Mouse (Mus musculus): ENCODE data around the gene Ndufa6. TPM values are rescaled to one million over a fixed set of nuclear protein-coding genes. Genes with fewer than 3 reads are reported as not detected.

Gene Ndufa6
- polyA plus RNA-seq, 1 experiment from 2014 or later = 403 TPM

DNA sequence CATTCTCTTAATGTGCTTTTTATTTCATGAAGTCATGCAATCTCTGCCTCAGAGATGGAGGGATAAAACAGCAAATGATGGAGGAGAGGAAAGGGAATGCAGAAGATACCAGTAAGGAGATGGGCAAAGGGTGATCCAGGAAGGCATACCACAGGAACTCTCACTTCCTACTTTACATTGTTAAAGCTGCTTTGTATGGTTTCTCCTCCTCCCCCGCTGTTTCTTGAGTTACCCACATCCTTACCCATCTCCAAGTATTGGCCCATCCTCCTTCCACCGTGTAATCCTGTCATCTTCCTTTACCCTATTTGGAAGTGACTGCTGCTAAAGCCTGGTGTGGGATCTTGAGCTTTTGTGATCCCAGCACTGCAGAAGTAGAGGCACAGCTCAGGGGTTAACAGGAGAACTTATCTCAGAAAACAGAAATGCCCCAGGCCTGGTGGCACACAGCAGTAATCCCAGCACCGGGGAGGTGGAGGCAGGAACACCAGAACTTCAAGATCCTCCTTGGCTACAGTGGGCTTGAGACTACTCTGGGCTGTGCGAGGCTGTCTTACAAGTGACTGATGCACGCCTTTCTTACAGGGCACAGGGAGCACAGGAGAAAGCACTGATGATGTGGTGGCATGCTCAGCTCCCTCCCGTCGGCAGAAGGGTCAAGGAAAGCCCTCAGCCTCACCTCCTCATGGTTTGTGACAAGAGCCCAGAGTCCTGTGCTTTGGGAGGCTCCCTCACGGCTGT, 5.7 kb downstream of the Ndufa6 start:
- no peaks in the 10 kb centered on the region for H3K9me3 ChIP-seq (ENCODE audit: control insufficient read depth, low read depth, low read length)
- ATAC-seq (ENCODE audit: insufficient number of reproducible peaks, insufficient read depth, low FRiP score, low read depth) = no peak
- no peak overlapping the region for H3K4me3 ChIP-seq (ENCODE audit: low read depth, low read length)
- no peak overlapping the region for H3K27ac ChIP-seq (ENCODE audit: low read length)
- no peaks in the 10 kb centered on the region for H3K27me3 ChIP-seq (ENCODE audit: control insufficient read depth, insufficient read depth, low read length)
- H3K4me1 ChIP-seq (ENCODE audit: control insufficient read depth, insufficient read depth, low read length) = peaks cover 16% of the 10 kb centered on the region; the same call in 1 of the 2 replicates
- H3K9ac ChIP-seq (replicated peaks; ENCODE audit: low read depth, low read length) = no peak overlapping the region
- peaks cover 26% of the 10 kb centered on the region for H3K36me3 ChIP-seq (ENCODE audit: control insufficient read depth, insufficient read depth, low read length)
- H3K4me2 ChIP-seq (replicated peaks; ENCODE audit: low read depth, low read length) = no peak overlapping the region
- WGBS = 80% methylated on average over 8 of the region's 8 CpGs

DNA sequence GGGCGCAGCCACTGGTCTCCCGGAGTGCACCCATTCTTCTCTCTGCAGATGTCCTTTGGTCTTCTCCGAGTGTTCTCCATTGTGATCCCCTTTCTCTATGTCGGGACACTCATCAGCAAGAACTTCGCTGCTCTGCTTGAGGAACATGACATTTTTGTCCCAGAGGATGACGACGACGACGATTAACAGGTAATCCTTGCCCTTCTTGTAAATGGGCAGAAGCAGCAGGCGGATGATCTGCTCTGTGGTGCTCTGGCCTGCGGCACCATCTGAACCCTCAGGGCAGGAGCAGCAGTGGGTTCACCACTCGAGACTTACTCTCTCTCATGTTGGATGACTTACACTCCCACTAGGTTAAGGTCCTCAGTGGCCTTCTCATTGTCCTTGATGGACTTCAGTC, 6.3 kb downstream of the Ndufa6 start:
- H3K27ac ChIP-seq (ENCODE audit: low read length) = no peak overlapping the region
- H3K4me2 ChIP-seq (replicated peaks; ENCODE audit: low read depth, low read length) = no peak overlapping the region
- peaks cover 26% of the 10 kb centered on the region for H3K36me3 ChIP-seq (ENCODE audit: control insufficient read depth, insufficient read depth, low read length)
- no peaks in the 10 kb centered on the region for H3K9me3 ChIP-seq (ENCODE audit: control insufficient read depth, low read depth, low read length)
- H3K27me3 ChIP-seq (ENCODE audit: control insufficient read depth, insufficient read depth, low read length) = no peaks in the 10 kb centered on the region
- WGBS = 94% methylated on average over 12 of the region's 12 CpGs
- peaks cover 11% of the 10 kb centered on the region; the same call in 1 of the 2 replicates for H3K4me1 ChIP-seq (ENCODE audit: control insufficient read depth, insufficient read depth, low read length)
- H3K9ac ChIP-seq (replicated peaks; ENCODE audit: low read depth, low read length) = no peak overlapping the region
- no peak overlapping the region for H3K4me3 ChIP-seq (ENCODE audit: low read depth, low read length)
- ATAC-seq (ENCODE audit: insufficient number of reproducible peaks, insufficient read depth, low FRiP score, low read depth) = no peak

DNA sequence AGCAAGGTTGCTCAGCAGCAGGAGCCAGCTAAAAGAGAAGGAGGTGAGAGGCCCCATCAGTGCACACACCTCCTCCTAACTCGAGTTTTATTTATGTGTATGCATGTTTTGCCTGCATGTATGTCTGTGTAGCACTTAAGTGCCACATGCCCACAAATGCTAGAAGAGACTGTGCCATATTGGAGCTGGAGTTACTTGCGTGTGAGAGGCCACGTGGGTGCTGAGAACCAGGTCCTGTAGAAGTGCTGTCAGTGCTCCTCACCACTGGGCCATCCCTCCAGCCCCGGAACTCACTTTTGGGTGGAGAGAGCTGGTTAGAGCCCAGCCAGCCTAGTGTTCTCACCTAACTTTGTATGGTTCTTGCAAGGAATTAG, 6.8 kb downstream of the Ndufa6 start:
- H3K4me2 ChIP-seq (replicated peaks; ENCODE audit: low read depth, low read length) = peak overlapping the region; percentile 77
- peak overlapping the region; percentile 45 for H3K4me3 ChIP-seq (ENCODE audit: low read depth, low read length)
- H3K9me3 ChIP-seq (ENCODE audit: control insufficient read depth, low read depth, low read length) = no peaks in the 10 kb centered on the region
- H3K27ac ChIP-seq (ENCODE audit: low read length) = no peak overlapping the region; the same call in 1 of the 2 replicates
- H3K4me1 ChIP-seq (ENCODE audit: control insufficient read depth, insufficient read depth, low read length) = peaks cover 11% of the 10 kb centered on the region; the same call in 1 of the 2 replicates
- 78% methylated on average over 4 of the region's 4 CpGs for WGBS
- H3K36me3 ChIP-seq (ENCODE audit: control insufficient read depth, insufficient read depth, low read length) = peaks cover 26% of the 10 kb centered on the region
- ATAC-seq (ENCODE audit: insufficient number of reproducible peaks, insufficient read depth, low FRiP score, low read depth) = no peak
- H3K27me3 ChIP-seq (ENCODE audit: control insufficient read depth, insufficient read depth, low read length) = no peaks in the 10 kb centered on the region
- peak overlapping the region; percentile 4; the same call in 1 of the 2 replicates for H3K9ac ChIP-seq (replicated peaks; ENCODE audit: low read depth, low read length)

DNA sequence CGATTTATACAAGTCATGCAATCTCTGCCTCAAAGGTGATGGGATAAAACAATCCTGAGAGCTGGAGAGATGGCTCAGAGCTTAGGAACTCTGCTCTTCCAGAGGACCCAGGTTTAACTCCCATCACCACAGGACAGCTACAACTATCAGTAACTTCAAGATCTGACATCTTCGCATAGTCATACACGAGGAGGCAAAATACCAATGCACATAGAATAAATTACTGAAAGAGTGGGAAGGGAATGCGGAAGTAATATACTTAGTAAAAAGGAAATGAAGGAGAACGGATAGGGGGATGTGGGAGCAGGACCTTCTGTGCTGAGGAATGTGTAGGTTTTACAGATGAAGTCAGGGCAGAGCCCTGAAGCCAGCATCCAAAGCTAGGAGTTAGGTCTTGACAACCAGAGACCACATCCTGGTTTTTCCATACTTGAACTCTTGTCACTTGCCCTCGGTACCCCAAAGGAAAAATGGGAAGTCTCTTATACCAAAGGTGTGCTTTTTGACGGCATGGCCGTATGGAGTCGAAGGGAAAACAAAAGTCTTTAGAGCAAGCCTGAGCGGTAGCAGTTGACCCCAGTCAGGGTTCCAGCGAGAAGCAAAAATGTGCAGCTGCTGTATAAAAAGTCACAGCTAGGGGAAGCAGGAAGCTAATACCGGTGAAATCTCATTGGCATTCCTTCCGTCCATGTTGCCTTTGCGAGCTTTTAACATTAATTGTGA, 7.4 kb downstream of the Ndufa6 start:
- Histone ChIP-seq H3K4me1 (ENCODE audit: control insufficient read depth, insufficient read depth, low read length) (peaks cover 14% of the 10 kb centered on the region), H3K27me3 (ENCODE audit: control insufficient read depth, insufficient read depth, low read length) (no peaks in the 10 kb centered on the region), H3K4me3 (ENCODE audit: low read depth, low read length) (peak overlapping the region; percentile 45), H3K4me2 (replicated peaks; ENCODE audit: low read depth, low read length) (peak overlapping the region; percentile 77), H3K27ac (ENCODE audit: low read length) (peak overlapping the region; percentile 62; the same call in 1 of the 2 replicates), H3K36me3 (ENCODE audit: control insufficient read depth, insufficient read depth, low read length) (peaks cover 26% of the 10 kb centered on the region), H3K9ac (replicated peaks; ENCODE audit: low read depth, low read length) (peak overlapping the region; percentile 4), H3K9me3 (ENCODE audit: control insufficient read depth, low read depth, low read length) (no peaks in the 10 kb centered on the region)
- no peak for ATAC-seq (ENCODE audit: insufficient number of reproducible peaks, insufficient read depth, low FRiP score, low read depth)
- 45% methylated on average over 14 of the region's 14 CpGs for WGBS

DNA sequence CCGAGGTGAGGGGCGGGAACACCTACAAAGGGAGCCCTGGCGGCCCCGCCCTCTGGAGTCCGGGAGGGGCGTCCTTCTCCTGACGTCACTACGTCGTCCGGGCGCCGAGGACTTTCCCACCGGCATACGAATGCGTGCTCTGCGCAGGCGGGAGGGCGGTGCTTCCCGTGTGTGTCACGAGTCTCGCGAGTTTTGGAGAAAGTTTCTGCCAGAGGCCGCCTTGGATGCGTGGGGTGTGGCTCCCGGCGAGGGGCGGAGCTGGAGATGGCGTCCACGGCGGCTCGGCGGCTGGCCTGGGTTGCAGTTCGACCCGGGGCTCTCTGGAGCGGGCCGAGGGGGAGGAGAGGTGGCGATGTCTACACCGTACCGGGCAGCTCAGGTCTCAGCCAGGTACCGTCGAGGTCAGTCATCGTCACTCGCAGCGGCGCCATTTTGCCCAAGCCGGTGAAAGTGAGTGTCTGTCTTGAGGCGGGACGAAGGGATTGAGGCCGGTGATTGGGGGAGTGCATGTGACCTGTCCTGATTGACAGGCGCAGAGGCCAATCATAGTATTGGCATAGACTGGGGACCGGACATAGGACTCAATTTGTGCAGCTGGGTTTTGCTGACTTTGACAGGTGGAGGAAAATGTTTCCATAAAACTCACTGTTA, 8.2 kb downstream of the Ndufa6 start:
- Histone ChIP-seq H3K4me1 (ENCODE audit: control insufficient read depth, insufficient read depth, low read length) (peaks cover 20% of the 10 kb centered on the region), H3K27ac (ENCODE audit: low read length) (peak overlapping the region; percentile 70), H3K9ac (replicated peaks; ENCODE audit: low read depth, low read length) (peak overlapping the region; percentile 54), H3K4me2 (replicated peaks; ENCODE audit: low read depth, low read length) (peak overlapping the region; percentile 77), H3K27me3 (ENCODE audit: control insufficient read depth, insufficient read depth, low read length) (no peaks in the 10 kb centered on the region), H3K36me3 (ENCODE audit: control insufficient read depth, insufficient read depth, low read length) (peaks cover 26% of the 10 kb centered on the region), H3K4me3 (ENCODE audit: low read depth, low read length) (peak overlapping the region; percentile 45), H3K9me3 (ENCODE audit: control insufficient read depth, low read depth, low read length) (no peaks in the 10 kb centered on the region)
- under 1% methylated on average over 51 of the region's 51 CpGs for WGBS
- ATAC-seq (ENCODE audit: insufficient number of reproducible peaks, insufficient read depth, low FRiP score, low read depth) = peak; percentile 96

DNA sequence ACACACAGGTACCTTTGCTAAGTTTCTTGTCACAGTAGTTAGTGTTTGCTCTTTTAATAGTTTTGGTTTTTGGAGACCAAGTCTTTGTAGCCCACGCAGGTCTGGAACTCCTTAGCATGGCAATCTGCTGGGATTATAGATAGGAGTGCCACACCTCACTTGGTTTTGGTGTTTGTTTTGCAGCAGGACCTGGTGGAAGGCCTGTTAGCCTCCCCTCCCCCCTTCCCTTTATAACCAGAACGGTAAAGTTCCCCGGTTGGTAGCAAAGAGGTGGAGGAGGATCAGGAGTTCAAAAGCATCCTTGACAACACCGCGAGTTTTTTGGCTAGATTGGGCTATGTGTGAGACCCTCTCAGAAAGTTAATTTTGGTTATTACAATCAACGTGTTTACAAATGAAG, 9.2 kb downstream of the Ndufa6 start:
- WGBS = 83% methylated on average over 6 of the region's 6 CpGs
- no peaks in the 10 kb centered on the region for H3K27me3 ChIP-seq (ENCODE audit: control insufficient read depth, insufficient read depth, low read length)
- H3K4me2 ChIP-seq (replicated peaks; ENCODE audit: low read depth, low read length) = no peak overlapping the region
- H3K4me1 ChIP-seq (ENCODE audit: control insufficient read depth, insufficient read depth, low read length) = peaks cover 27% of the 10 kb centered on the region
- H3K4me3 ChIP-seq (ENCODE audit: low read depth, low read length) = no peak overlapping the region
- ATAC-seq (ENCODE audit: insufficient number of reproducible peaks, insufficient read depth, low FRiP score, low read depth) = no peak
- no peak overlapping the region for H3K27ac ChIP-seq (ENCODE audit: low read length)
- H3K9me3 ChIP-seq (ENCODE audit: control insufficient read depth, low read depth, low read length) = no peaks in the 10 kb centered on the region
- H3K9ac ChIP-seq (replicated peaks; ENCODE audit: low read depth, low read length) = no peak overlapping the region
- H3K36me3 ChIP-seq (ENCODE audit: control insufficient read depth, insufficient read depth, low read length) = peaks cover 17% of the 10 kb centered on the region

DNA sequence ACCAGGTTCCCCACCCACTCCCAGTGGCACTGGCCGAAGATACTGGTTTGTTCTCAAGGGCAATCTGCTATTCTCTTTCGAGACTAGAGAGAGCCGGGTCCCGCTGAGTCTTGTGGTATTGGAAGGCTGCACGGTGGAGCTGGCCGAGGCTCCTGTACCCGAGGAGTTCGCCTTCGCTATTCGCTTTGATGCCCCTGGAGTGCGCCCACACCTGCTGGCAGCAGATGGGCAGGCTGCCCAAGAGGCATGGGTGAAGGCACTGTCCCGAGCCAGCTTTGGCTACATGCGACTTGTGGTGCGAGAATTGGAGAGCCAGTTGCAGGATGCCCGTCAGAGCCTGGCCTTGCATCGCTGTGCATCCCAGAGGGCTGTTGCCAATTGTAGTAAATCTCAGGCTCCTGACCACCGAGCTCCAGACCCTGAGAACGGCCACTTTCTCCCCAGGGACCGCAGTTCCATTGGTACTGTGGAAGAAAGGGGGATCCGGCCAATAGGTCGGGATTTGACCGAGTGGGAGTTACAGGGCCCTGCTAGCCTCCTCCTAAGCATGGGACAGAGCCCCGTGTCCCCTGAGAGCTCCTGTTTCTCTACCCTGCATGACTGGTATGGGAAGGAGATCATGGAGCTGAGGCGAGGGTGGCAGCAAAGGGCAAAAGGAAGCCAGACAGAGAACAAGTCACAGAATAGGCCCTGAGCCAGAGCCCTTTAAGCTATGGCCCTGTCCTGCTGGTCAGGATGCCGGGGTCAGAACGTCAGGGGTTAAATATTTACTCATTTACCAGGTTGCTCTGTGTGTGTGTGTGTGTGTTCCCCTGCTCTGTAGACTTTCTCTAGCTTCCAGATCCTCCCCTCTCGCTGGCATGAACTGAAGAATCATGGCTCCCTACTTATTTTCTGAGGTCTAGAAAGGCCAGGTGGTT, 10.5 kb downstream of the Ndufa6 start:
- H3K9me3 ChIP-seq (ENCODE audit: control insufficient read depth, low read depth, low read length) = no peaks in the 10 kb centered on the region
- no peak overlapping the region for H3K9ac ChIP-seq (replicated peaks; ENCODE audit: low read depth, low read length)
- H3K27ac ChIP-seq (ENCODE audit: low read length) = no peak overlapping the region
- 89% methylated on average over 27 of the region's 27 CpGs for WGBS
- H3K4me1 ChIP-seq (ENCODE audit: control insufficient read depth, insufficient read depth, low read length) = peaks cover 27% of the 10 kb centered on the region
- no peak overlapping the region for H3K4me3 ChIP-seq (ENCODE audit: low read depth, low read length)
- no peak overlapping the region for H3K4me2 ChIP-seq (replicated peaks; ENCODE audit: low read depth, low read length)
- peaks cover 5% of the 10 kb centered on the region; the same call in 1 of the 2 replicates for H3K36me3 ChIP-seq (ENCODE audit: control insufficient read depth, insufficient read depth, low read length)
- H3K27me3 ChIP-seq (ENCODE audit: control insufficient read depth, insufficient read depth, low read length) = no peaks in the 10 kb centered on the region
- no peak for ATAC-seq (ENCODE audit: insufficient number of reproducible peaks, insufficient read depth, low FRiP score, low read depth)
